Mouse (Mus musculus) urinary bladder, adult 18-20 months (tissue): ENCODE measurements at regions not wholly inside any gene's neighbourhood (a gene's known extent, or its start where the extent isn't known, plus 50 kb on each side); places are given as distances from the start of the nearest gene placed in this dataset.
A peak's percentile ranks its signal among the peaks of the same experiment; 100 is the strongest.
"Not testable (repeated sequence)": the region's sequence is repeated elsewhere in the genome, so short reads cannot be mapped to it uniquely, and the experiment has no call there.

Experiments
- DNase-seq, 2 experiments: peaks; one replicate each; pipeline ENCODE4 v3.0.0; 2022; ENCODE audit warnings: low spot score in 2 of 2, mixed read lengths in 2 of 2

- no peak for DNase-seq
These were observed 286.4 kb upstream of the Ubash3b start for GRCm38 (mm10) chr9:41447902-41448301.

GRCm38 (mm10) chr9:41447211-41447875 is 285.8 kb upstream of the Ubash3b start:
- DNase-seq, result peak; percentile 8 to 56

DNA sequence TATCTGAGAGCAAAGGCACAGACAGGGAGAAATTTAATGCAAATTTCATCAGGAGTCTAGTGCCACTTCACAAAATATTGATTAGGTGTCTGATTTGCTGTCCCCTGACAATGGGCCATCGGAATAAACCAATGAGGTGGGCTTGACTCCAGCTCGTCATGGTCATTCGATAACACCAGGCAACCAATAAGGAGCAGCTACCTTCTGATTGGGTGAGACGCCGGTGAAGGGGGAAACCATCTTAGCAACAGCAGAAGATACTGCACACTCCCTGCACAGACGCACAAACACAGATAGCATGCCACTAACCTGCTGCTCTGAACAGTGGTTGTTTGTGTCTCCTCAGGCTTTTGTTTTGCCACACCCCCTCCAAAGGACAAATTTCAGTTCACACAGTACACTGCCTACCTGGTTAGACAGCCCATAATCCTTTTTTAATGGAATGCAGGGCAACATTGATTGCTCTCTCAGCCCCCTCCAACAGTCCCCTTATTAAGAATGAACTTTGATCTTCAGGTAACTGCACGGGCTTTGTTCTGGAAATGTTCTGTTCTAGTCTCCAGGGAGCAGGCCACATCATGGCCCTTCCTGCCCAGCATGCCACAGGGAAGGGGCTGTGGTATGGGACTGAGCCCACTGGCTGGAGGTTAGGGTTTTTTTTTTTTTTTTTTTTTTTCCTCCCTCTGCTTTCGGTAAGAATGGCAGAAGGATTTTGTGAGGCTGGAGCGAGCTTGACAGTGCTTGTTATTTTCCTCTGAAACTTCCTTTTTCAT is 285.1 kb upstream of the Ubash3b start:
- DNase-seq, result no peak

- DNase-seq, result no peak
These were observed 280.9 kb upstream of the Ubash3b start for GRCm38 (mm10) chr9:41442418-41442817.

GRCm38 (mm10) chr9:41439979-41440378 is 278.5 kb upstream of the Ubash3b start:
- no peak for DNase-seq

GRCm38 (mm10) chr9:41438141-41438540 is 276.6 kb upstream of the Ubash3b start:
- no peak for DNase-seq

GRCm38 (mm10) chr9:41430391-41431343 is 269.2 kb upstream of the Ubash3b start:
- no peak for DNase-seq

- DNase-seq, result no peak
These were observed 268.4 kb upstream of the Ubash3b start for GRCm38 (mm10) chr9:41429711-41430390.

DNA sequence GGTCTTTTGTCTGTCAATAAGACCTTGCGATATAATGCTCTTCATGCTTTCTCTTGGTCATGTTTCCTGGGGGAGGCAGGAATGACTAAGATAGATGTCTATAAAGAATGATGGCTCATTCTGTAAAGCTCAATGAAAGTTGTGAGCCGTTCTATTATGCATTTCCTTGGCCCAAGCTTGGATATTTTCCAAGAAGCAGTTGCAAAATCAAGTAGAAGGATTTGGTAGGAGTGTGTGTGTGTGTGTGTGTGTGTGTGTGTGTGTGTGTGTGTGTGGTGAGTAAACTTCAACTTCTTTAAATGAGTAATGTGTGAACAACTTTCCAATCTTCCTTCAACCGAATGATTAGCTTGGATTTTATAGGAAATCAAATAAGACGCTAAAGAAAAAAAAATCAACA is 267.7 kb upstream of the Ubash3b start:
- no peak for DNase-seq

GRCm38 (mm10) chr9:41426698-41427097 is 265.2 kb upstream of the Ubash3b start:
- DNase-seq, result no peak

DNA sequence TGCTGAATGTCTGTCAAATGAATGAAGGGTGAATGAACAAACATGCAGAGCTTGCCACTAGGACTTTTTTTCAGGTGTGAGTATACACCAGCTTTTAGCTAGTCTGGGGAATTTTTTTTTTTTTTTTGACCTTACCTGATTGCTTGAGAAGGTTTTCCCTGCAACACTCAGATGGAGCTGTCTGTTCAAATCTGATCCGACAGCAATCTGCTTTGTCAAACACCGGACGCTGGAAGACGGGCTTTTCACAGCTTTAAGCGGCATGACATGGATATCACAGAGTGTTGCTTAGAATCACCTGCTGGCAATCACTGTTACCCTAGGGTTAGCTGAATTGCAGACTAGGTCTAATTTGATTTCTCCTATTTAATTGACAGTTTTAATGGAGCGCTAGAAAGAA is 263.7 kb upstream of the Ubash3b start:
- no peak for DNase-seq

GRCm38 (mm10) chr9:41413791-41414190 is 252.3 kb upstream of the Ubash3b start:
- no peak for DNase-seq

- DNase-seq, result not testable (repeated sequence)
These were observed 251.6 kb upstream of the Ubash3b start for GRCm38 (mm10) chr9:41413091-41413490.

GRCm38 (mm10) chr9:41412174-41412757 is 250.8 kb upstream of the Ubash3b start:
- no peak for DNase-seq

DNA sequence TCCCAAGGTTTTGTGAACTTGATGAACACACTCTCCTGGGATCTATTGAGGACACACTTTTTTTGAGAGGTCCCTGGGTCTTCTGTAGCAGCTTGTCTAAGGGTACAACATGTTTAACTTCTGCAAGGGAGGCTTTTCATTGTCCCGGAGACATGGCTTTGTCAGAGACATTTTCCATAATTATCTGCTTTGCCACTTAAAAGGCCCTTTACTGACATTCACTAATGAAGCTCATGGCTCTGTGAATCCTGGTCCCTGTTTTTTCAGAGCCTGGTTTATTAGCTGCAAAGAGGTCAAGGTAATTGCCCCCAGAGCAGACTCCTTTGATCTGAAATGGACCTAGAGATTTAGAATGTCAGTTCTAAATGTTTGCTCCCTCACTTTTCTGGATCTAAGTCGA is 246.8 kb upstream of the Ubash3b start:
- no peak for DNase-seq

- DNase-seq, result no peak
These were observed 245.6 kb upstream of the Ubash3b start for GRCm38 (mm10) chr9:41407078-41407477.

GRCm38 (mm10) chr9:41402942-41403341 is 241.4 kb upstream of the Ubash3b start:
- no peak for DNase-seq

DNA sequence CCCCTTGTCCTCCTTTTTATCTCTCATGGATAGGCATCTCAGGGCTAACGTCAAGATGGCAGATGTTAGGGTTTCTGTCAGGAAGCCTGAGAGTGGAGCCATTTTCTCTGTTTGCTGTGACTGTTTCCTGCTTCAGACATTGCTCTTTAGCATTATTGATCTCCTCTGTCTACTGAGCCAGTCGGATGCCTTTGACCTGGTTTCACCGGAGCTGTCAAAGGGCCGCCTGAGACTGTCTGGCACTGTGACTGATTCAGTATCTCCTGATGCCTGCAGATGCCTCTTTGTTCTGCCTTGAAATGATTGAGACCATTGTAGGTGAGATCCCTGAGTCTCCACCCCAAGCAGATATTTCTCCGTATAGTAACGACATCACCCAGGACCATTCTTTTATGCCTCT is 239.5 kb upstream of the Ubash3b start:
- DNase-seq, result no peak

DNA sequence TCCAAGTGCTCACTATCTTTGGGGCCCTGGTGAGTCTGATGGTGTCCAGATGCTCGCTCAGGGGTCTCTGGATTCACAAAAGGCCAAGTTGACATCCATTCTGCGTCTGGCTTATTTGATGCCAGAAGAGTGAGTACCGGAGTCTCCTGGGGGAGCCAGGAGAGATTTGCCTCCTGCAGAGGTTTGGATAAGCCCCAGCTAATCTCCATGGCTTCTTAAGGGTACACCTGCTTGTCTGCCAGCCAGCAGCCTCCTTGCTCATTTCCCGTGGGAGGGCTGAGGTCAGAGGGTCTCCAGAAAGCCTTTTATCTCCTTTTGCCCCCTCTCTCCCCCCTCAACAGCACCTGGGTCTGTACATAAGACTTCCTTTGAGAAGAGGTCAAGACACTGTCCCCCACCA is 234.0 kb upstream of the Ubash3b start:
- DNase-seq, result no peak

DNA sequence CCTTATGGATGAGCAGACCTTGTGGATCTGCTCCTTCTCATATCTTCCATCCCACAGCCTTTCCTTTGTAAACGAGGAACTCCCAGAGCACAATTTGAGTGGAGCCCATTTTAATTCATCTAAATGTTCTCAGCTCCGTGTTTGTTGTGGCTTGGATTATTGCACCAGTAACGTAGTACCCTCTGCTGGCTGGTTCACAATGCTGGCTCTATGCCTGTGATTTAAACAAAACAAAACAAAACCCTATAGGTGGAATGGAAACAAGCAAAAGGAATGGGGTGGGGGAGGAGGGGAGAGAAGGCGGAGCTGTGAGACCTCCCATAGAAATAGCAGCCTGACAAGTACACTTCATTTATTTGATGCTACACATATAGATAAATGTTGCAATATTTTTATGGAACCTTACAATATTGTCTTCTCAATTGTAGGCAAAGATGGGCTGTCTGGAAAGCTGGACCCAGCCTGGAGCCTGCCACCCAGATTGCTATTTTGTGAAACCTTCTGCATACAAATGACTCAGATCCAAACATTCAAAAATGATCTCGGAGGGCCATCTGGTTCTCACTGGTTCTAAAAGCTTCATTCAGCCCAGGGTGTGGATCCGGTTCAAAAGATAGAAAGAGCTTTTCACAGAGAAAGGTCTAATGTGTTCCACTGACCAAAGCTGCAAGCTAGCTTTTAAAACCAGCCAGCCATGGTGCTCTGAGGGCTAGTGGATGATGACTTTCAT is 230.3 kb upstream of the Ubash3b start:
- no peak for DNase-seq

DNA sequence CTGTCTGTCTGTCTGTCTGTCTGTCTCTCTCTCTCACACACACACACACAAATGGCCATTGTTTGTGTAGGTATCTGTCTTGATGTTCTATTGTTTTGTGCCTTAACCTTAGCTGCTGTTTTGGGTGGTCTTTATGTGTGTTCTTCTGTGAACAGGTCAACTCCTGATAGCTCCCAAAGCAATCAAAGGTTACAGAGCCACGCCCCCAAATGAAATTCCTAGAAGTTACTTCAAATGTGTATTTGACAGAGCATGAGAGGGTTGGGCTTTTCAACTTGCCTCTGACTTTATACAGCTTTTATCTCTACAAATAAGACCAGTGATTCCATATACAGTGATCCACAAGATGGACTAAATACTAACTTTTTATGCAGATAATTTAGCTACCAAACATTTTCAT is 217.8 kb upstream of the Ubash3b start:
- no peak for DNase-seq
